Mouse (Mus musculus): ENCODE results near the gene Nrde2.
A peak's percentile ranks its signal among the peaks of the same experiment; 100 is the strongest.

The Nrde2 gene

DNA sequence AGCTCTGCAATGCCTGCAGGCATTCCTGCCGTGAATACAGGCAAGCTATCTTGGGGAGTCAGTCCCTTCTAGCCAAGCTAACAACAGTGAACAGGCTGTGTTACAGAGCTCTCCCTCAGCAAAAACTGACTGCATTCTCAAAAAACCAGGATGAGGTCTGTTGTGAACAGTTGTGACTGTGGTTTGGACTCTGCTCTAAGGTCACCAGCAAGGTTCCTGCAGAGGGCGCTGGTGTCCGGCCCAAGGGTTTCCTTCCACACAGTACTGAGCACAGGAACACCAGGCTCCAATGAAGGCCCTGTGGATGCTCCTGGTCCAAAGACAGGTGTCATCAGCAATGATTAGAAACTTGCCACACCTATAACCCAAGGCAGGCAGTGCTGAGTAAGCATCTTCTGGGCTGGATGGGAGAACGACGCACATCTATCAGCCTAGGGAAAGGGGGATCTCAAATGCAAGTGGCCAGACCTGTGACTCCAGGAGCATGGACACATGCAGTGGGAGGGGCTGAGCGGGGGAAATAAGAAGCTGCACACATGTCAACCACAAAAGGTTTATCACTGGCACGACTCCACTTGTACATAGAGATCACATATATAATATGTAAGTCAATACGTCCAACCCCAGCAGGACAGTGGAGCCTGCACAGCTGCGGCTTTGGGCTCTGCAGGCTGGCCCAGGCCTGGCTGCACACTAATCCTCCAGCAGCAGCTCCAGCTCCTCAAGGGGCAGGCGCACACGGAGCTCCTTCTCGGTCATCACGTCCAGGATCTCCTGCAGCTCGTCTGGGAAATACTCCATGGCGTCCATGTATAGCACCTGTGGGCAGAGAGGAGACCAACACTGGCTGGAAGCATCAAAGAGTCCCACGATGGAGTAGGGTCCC lies 34.3 kb downstream of the Nrde2 start:
- no peak for DNase-seq (ENCODE audit: low read depth)

GRCm38 (mm10) chr12:100123476-100123875 lies 36.0 kb downstream of the Nrde2 start:
- DNase-seq (ENCODE audit: low read depth), result no peak

GRCm38 (mm10) chr12:100122921-100123381 lies 36.5 kb downstream of the Nrde2 start:
- no peak for DNase-seq (ENCODE audit: low read depth)

GRCm38 (mm10) chr12:100115982-100116381 lies 43.5 kb downstream of the Nrde2 start:
- DNase-seq (ENCODE audit: low read depth), result no peak

- DNase-seq (ENCODE audit: low read depth), result peak; percentile 85
Observed at GRCm38 (mm10) chr12:100109986-100110696, 49.3 kb downstream of the Nrde2 start, which contains the start of gene Psmc1. Psmc1 (plus strand) TSS chr12:100110154.

GRCm38 (mm10) chr12:100107436-100107835 lies 52.0 kb downstream of the Nrde2 start:
- DNase-seq (ENCODE audit: low read depth), result no peak

GRCm38 (mm10) chr12:100106275-100106895 lies 53.1 kb downstream of the Nrde2 start:
- DNase-seq (ENCODE audit: low read depth), result peak; percentile 70

GRCm38 (mm10) chr12:100104530-100104929 lies 54.9 kb downstream of the Nrde2 start:
- no peak for DNase-seq (ENCODE audit: low read depth)

GRCm38 (mm10) chr12:100101651-100102050 lies 57.8 kb downstream of the Nrde2 start:
- no peak for DNase-seq (ENCODE audit: low read depth)

DNA sequence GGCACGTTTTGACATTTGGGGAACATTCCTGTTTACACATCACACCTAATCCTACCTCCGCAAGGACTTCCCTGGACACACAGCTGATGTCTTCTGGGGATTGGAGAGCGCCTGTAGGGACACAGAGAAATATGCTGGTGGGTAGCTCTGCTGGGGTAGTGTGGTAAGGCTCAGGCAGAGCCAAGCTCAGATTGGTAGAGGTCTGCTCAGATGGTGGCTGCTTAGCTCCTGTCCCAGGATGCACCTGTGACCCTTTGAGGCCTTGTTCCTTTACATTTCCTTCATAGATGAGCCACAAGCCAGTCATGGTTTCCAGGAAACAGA lies 58.8 kb downstream of the Nrde2 start:
- no peak for DNase-seq (ENCODE audit: low read depth)

DNA sequence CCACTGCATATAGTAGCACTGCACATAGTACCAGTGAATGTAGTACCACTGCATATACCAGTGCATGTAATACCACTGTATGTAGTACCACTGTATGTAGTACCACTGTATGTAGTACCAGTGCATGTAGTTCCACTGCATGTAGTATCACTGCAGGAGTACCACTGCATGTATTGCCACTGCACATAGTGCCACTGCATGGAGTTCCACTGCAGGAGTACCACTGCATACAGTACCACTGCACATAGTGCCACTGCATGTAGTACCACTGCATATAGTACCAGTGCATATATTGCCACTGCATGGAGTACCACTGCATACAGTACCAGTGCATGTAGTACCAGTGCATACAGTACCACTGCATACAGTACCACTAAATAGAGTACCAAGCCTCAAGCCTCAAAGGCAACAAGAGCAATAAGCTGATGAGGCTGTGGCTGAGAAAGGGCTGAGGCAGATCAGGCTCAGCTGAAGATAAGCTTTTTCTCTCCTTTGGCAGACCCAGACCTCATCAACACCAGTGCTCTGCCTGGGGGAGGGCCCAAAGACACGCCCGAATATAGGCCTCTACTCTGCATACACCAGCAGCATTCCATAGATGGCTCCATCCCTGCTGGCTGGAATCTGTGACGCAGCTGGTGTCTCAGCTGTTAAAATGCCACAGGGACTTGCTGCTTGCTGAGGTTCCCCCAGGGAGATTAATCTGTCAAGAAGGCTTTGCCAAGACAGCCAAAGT lies 59.3 kb downstream of the Nrde2 start:
- no peak for DNase-seq (ENCODE audit: low read depth)

DNA sequence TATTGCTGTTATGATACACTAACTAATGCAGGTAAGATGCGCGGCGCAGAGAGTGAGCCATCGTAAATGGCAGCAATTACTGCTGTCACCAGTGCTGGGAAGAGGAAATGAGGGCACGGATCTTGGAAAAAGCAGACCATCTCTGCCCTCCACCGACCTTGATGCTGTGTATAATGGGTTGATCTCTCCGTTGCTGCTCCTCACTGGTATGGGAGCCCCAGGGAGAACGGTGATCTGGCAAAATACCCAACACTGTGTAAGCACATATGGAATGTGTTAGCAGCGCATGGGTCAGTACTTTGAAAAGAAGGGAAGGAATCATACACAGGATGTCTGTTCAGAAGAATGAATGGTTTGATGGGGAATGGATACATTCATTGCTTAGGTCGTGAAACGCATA lies 66.4 kb downstream of the Nrde2 start:
- DNase-seq (ENCODE audit: low read depth), result no peak

- DNase-seq (ENCODE audit: low read depth), result no peak
Observed at GRCm38 (mm10) chr12:100090750-100091149, 68.7 kb downstream of the Nrde2 start.

DNA sequence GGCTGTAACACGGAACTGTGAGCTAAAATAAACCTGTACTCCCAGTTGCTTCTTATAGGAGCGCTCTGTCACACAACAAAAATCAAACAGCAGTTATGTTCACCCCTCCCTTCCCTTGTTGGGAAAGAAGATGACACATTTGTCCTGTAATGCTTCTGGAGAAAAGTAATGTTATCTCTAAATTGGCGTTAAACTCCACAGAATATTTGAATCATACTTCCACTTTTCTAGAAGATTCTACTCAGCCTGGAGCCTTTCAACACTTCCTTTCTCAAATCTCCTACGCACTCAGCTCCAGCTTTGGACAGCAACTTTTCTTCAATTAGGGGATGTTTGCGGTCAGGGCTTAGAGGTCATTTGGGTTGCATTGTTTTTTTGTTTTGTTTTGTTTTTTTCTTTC lies 70.2 kb downstream of the Nrde2 start:
- no peak for DNase-seq (ENCODE audit: low read depth)

DNA sequence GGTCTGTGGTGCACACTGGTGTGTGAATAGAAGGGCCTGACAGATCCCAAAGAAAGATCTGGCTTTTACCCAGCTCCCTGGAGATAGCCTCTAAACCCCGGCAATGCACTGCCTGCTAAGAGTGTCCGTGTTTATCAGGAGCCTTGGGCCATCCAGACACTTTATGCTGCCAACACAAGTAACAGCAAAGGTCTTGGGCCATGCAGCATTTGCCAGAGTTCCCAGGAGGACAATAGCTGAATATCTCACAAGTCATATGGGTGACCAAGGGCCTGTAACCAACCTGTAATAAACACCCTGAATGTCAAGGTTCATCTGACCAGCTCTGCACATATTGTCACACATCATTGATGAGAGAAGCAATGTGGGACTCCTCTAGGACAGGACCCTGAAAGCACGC lies 71.4 kb downstream of the Nrde2 start:
- DNase-seq (ENCODE audit: low read depth), result no peak

GRCm38 (mm10) chr12:100079636-100080286 lies 79.7 kb downstream of the Nrde2 start:
- no peak for DNase-seq (ENCODE audit: low read depth)

DNA sequence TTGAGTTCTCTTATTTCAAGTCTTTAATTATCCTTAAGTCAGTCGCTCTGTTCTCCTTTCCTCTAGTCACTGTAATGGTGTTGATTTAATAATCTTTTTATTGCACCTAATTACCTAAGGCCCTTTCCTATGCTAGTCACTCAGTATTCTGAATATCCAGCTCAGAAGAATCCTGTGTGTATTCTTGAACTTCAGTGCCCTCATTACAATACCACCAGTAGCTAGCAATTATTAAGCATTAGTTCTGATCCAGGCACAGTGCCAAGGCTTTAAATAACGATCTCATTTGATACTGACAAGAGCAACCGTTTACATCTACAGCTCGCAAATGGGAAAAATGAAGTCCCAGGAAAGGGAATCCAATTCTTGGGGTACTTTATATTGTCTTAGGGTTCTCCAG lies 83.7 kb downstream of the Nrde2 start:
- DNase-seq (ENCODE audit: low read depth), result no peak

Data from c-Kit-positive CD71-negative TER-119-negative erythroid progenitor cells, embryonic 14.5 days (primary cell).